Mouse (Mus musculus) kidney, postnatal 0 days (tissue): ENCODE results near the gene Btn1a1. TPM values are rescaled to one million over a fixed set of nuclear protein-coding genes. Genes with fewer than 3 reads are reported as not detected.

ENCODE experiments used
- ATAC-seq: fragments of 200-750 bp; cut with Nextera tagmentation; replicated peaks from 2 replicates; pipeline ENCODE4 v1.8.0; 2017; ENCODE audit warnings: low read depth, moderate number of reproducible peaks, moderate TSS enrichment, moderate library complexity; ENCODE audit not compliant: low FRiP score
- DNase-seq: peaks from one replicate; pipeline ENCODE4 v3.0.0-alpha.2; 2016; ENCODE audit warnings: low spot score
- H3K27ac ChIP-seq: fragments of 300-500 bp; sonication (generic); 2 replicates; pipeline ENCODE4 v1.5.1; 2014; ENCODE audit warnings: mild to moderate bottlenecking
- H3K27me3 ChIP-seq: fragments of 300-500 bp; sonication (generic); 2 replicates; pipeline ENCODE4 v1.6.1; 2014; ENCODE audit warnings: low read length, mixed read lengths; ENCODE audit not compliant: insufficient read depth
- H3K36me3 ChIP-seq: fragments of 300-500 bp; sonication (generic); 2 replicates; pipeline ENCODE4 v1.6.1; 2014; ENCODE audit warnings: low read length, mixed read lengths; ENCODE audit not compliant: insufficient read depth
- H3K4me1 ChIP-seq: fragments of 300-500 bp; sonication (generic); replicated peaks from 2 replicates; pipeline ENCODE4 v1.6.1; 2014; ENCODE audit warnings: antibody characterized with exemption, low read length, mixed read lengths; ENCODE audit not compliant: insufficient read depth
- H3K4me2 ChIP-seq: fragments of 300-500 bp; sonication (generic); 2 replicates; pipeline ENCODE4 v1.6.1; 2014; ENCODE audit warnings: mild to moderate bottlenecking, low read length, moderate library complexity, mixed read lengths
- H3K4me3 ChIP-seq: fragments of 300-500 bp; sonication (generic); replicated peaks from 2 replicates; pipeline ENCODE4 v1.5.1; 2014; ENCODE audit warnings: low read depth, low read length
- H3K9ac ChIP-seq: fragments of 300-500 bp; sonication (generic); 2 replicates; pipeline ENCODE4 v1.6.1; 2014; ENCODE audit warnings: low read depth, low read length
- H3K9me3 ChIP-seq: fragments of 300-500 bp; sonication (generic); replicated peaks from 2 replicates; pipeline ENCODE4 v1.6.1; 2016; ENCODE audit warnings: low read length, inconsistent platforms, mixed read lengths
- CTCF ChIP-seq: IDR thresholded peaks from 2 replicates; pipeline ENCODE4 v1.5.1; 2016; ENCODE audit warnings: antibody characterized with exemption, low read depth, mild to moderate bottlenecking, moderate library complexity
- WGBS: fragments of 180-500 bp; shearing (Covaris S2); extraction: QIAGEN DNeasy Blood & Tissue Kit; methylation state at CpG from one replicate; pipeline ENCODE4 v1.1.7; 2014; 5-methylcytosine and 5-hydroxymethylcytosine counted together
- polyA plus RNA-seq: library from polyadenylated mRNA; unstranded; fragments of >200 nt; fragmentation: Nextera tagmentation; extraction: Ambion mirVana; gene quantifications from 2 replicates; pipeline ENCODE4 v1.2.1, GENCODE M21; 2015

Gene Btn1a1
- polyA plus RNA-seq, 1 experiment from 2014 or later: not detected

GRCm38 (mm10) chr13:23446498-23446952, 19.2 kb downstream of the Btn1a1 start:
- H3K27ac ChIP-seq: peak overlapping the region; percentile 32; the same call in 1 of the 2 replicates
- DNase-seq: peak; percentile 85
- no peaks in the 10 kb centered on the region for H3K9me3 ChIP-seq

GRCm38 (mm10) chr13:23445561-23446320, 20.0 kb downstream of the Btn1a1 start:
- WGBS: 2% methylated on average over 55 of the region's 55 CpGs
- Histone ChIP-seq H3K36me3 (no peaks in the 10 kb centered on the region), H3K9ac (peak overlapping the region; percentile 68), H3K27ac (peak overlapping the region; percentile 98), H3K4me3 (peak overlapping the region; percentile 70), H3K4me2 (peak overlapping the region; percentile 65), H3K9me3 (no peaks in the 10 kb centered on the region), H3K27me3 (no peaks in the 10 kb centered on the region), H3K4me1 (no peaks in the 10 kb centered on the region)
- DNase-seq (peak; percentile 92), ATAC-seq (peak; percentile 95)
- no peak for TF ChIP-seq CTCF

More at GRCm38 (mm10) chr13:23446498-23446952, 19.2 kb downstream of the Btn1a1 start:
- peak overlapping the region; percentile 65 for H3K4me2 ChIP-seq
- H3K27me3 ChIP-seq: no peaks in the 10 kb centered on the region
- H3K9ac ChIP-seq: peak overlapping the region; percentile 29; the same call in 1 of the 2 replicates
- no peaks in the 10 kb centered on the region for H3K4me1 ChIP-seq
- under 1% methylated on average over 16 of the region's 16 CpGs for WGBS
- no peak for TF ChIP-seq CTCF
- peak; percentile 70 for ATAC-seq
- peak overlapping the region; percentile 70 for H3K4me3 ChIP-seq
- H3K36me3 ChIP-seq: no peaks in the 10 kb centered on the region

- DNase-seq (no peak), ATAC-seq (no peak)
- H3K27me3 ChIP-seq: no peaks in the 10 kb centered on the region
- no peaks in the 10 kb centered on the region for H3K4me1 ChIP-seq
- peak overlapping the region; percentile 98 for H3K27ac ChIP-seq
- WGBS: 5% methylated on average over 10 of the region's 10 CpGs
- H3K4me3 ChIP-seq: peak overlapping the region; percentile 70
- H3K36me3 ChIP-seq: no peaks in the 10 kb centered on the region
- H3K9me3 ChIP-seq: no peaks in the 10 kb centered on the region
- H3K4me2 ChIP-seq: peak overlapping the region; percentile 65
- TF ChIP-seq CTCF: no peak
- peak overlapping the region; percentile 68 for H3K9ac ChIP-seq
These were observed 20.5 kb downstream of the Btn1a1 start for GRCm38 (mm10) chr13:23445156-23445555.

- H3K27me3 ChIP-seq: no peaks in the 10 kb centered on the region
- ATAC-seq (no peak), DNase-seq (no peak)
- H3K9me3 ChIP-seq: no peaks in the 10 kb centered on the region
- WGBS: 73% methylated on average over 5 of the region's 5 CpGs
- no peak overlapping the region for H3K9ac ChIP-seq
- peak overlapping the region; percentile 65; the same call in 1 of the 2 replicates for H3K4me2 ChIP-seq
- no peak overlapping the region for H3K4me3 ChIP-seq
- no peak for TF ChIP-seq CTCF
- no peak overlapping the region for H3K27ac ChIP-seq
- no peaks in the 10 kb centered on the region for H3K4me1 ChIP-seq
- no peaks in the 10 kb centered on the region for H3K36me3 ChIP-seq
These were observed 21.2 kb downstream of the Btn1a1 start for GRCm38 (mm10) chr13:23444451-23444850.

GRCm38 (mm10) chr13:23439901-23440300, 25.8 kb downstream of the Btn1a1 start:
- Histone ChIP-seq H3K4me1 (no peaks in the 10 kb centered on the region), H3K4me3 (no peak overlapping the region), H3K9ac (no peak overlapping the region), H3K4me2 (no peak overlapping the region), H3K36me3 (no peaks in the 10 kb centered on the region), H3K27me3 (no peaks in the 10 kb centered on the region), H3K27ac (no peak overlapping the region), H3K9me3 (no peaks in the 10 kb centered on the region)
- ATAC-seq (no peak), DNase-seq (no peak)
- no peak for TF ChIP-seq CTCF
- WGBS: 79% methylated on average over 10 of the region's 10 CpGs

GRCm38 (mm10) chr13:23438521-23438920, 27.2 kb downstream of the Btn1a1 start:
- Histone ChIP-seq H3K4me3 (peak overlapping the region; percentile 69), H3K9ac (no peak overlapping the region), H3K4me2 (peak overlapping the region; percentile 64), H3K27ac (no peak overlapping the region), H3K36me3 (no peaks in the 10 kb centered on the region), H3K9me3 (no peaks in the 10 kb centered on the region), H3K4me1 (0 out of 2 replicates have a peak, but pooled peaks cover 3% of the 10 kb centered on the region), H3K27me3 (no peaks in the 10 kb centered on the region)
- DNase-seq (peak; percentile 67), ATAC-seq (no peak)
- 1% methylated on average over 7 of the region's 7 CpGs for WGBS
- TF ChIP-seq CTCF: no peak
